Mouse (Mus musculus) hematopoietic stem cell, adult 5-6 weeks (primary cell): Measurements from ENCODE around the gene St6gal1. TPM values are rescaled to one million over a fixed set of nuclear protein-coding genes. Genes with fewer than 3 reads are reported as not detected.

ENCODE experiments used
- ATAC-seq, 2 experiments: fragments of 125-278 bp in 1 of 2; replicated peaks in 1 of 2; 2 replicates each; pipeline ENCODE4 v1.8.0; 2016 to 2017; ENCODE audit warnings: inconsistent platforms in 2 of 2, mild to moderate bottlenecking in 2 of 2, moderate number of reproducible peaks in 2 of 2, low read depth in 1 of 2, moderate TSS enrichment in 1 of 2; ENCODE audit not compliant: low FRiP score in 2 of 2, poor library complexity in 2 of 2, severe bottlenecking in 2 of 2, insufficient read depth in 1 of 2, low TSS enrichment in 1 of 2
- total RNA-seq: library from RNA; stranded (forward); fragments of 172-1452, 232-1000 nt; gene quantifications from 2 replicates; pipeline ENCODE4 v1.2.3, GENCODE M21; 2017

St6gal1 gene
- total RNA-seq, 1 experiment from 2014 or later: 2.1 TPM

GRCm38 (mm10) chr16:23215241-23215900 lies 9.2 kb upstream of the St6gal1 start:
- no peak for ATAC-seq

- ATAC-seq: no peak
These were observed 8.2 kb upstream of the St6gal1 start for GRCm38 (mm10) chr16:23216366-23216765.

GRCm38 (mm10) chr16:23218313-23218712 lies 6.2 kb upstream of the St6gal1 start:
- no peak for ATAC-seq

- ATAC-seq: no peak
These were observed 1.2 kb upstream of the St6gal1 start for GRCm38 (mm10) chr16:23223166-23223870.

- peak; percentile 74 to 80 for ATAC-seq
These were observed 570 bp upstream of the St6gal1 start for GRCm38 (mm10) chr16:23223871-23224469.

- 0 out of 4 replicates have a peak, but pooled peaks of 1 of the 2 experiments have one; percentile 15 for ATAC-seq
These were observed 655 bp downstream of the St6gal1 start for GRCm38 (mm10) chr16:23225069-23225721.

- peak; percentile 8 to 14; a peak in 2 of 4 replicates for ATAC-seq
These were observed 1.5 kb downstream of the St6gal1 start for GRCm38 (mm10) chr16:23225821-23226600.

- ATAC-seq: no peak
These were observed 2.2 kb downstream of the St6gal1 start for GRCm38 (mm10) chr16:23226601-23227351.

GRCm38 (mm10) chr16:23227851-23228250 lies 3.3 kb downstream of the St6gal1 start:
- ATAC-seq: no peak

GRCm38 (mm10) chr16:23228486-23228885 lies 3.9 kb downstream of the St6gal1 start:
- ATAC-seq: no peak

GRCm38 (mm10) chr16:23229945-23230344 lies 5.4 kb downstream of the St6gal1 start:
- ATAC-seq: no peak

GRCm38 (mm10) chr16:23231168-23231567 lies 6.6 kb downstream of the St6gal1 start:
- no peak for ATAC-seq

GRCm38 (mm10) chr16:23232691-23233090 lies 8.2 kb downstream of the St6gal1 start:
- no peak for ATAC-seq

GRCm38 (mm10) chr16:23233496-23233895 lies 9.0 kb downstream of the St6gal1 start:
- ATAC-seq: peak; percentile 89 to 96

GRCm38 (mm10) chr16:23234557-23234956 lies 10.0 kb downstream of the St6gal1 start:
- ATAC-seq: no peak

GRCm38 (mm10) chr16:23235173-23235694 lies 10.7 kb downstream of the St6gal1 start:
- ATAC-seq: no peak
